Comparison of ENCODE assay signal across 14 mouse cellular contexts in the genomic region with DNA sequence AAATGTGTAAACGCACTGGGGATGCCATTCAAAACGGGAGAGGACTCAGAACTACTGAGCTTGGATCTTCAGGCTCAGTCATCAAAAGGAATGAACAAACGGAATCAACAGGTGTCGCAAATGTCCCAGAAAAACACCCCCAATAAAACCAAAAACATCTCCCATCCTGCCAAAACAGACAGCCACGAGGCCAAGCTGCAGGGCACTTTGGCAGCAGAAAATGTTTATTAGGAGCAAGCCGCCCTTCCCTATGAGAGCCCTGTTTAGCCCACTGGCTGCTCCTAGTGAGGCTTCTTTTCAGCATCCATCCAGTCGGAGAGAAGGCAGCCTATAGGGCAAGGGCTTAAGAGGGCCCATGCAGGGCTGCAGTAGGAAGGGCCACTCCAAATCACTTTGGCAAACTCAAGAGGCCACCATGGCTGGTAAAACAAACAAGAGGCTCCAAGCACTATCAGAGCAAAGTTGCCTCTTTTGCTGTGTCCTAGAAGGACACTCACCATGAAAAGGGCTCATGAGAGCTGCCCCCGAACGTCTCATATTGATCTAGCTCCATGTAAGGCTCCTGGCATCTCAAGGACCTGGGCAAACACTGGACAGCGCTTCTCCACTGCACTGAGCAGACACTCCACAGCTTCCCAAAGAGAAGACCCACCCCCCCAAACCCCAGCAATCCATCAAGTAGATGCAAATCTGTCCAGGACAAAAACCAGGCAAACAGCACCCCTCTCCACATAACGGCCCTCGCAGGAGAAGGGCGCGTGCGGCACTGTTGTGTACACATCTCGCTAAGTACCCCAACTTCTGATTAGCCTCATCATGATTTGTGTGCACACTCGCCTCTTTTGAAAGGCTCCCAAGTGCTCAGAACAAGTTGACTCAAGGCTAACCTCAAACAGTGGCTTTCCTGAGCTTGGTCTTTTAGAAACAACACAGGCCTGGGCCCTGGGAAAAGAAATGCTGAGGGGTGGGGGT.
DNase-seq lines count a peak whose midpoint lies in the region; ATAC-seq lines count a peak whose summit lies in the region.
"Had no signal": no experiment of that assay in that cellular context is flagged by ENCODE, and none has a peak within 500 bp of the region (broad histone marks: within the 10 kb centered on the region; RNA-seq: fewer than 3 reads in every experiment).

No protein-coding gene starts in this region.

- H3K36me3 ChIP-seq in hindbrain, embryonic 10.5 days, result no peaks in the 10 kb centered on the region
- no peaks in the 10 kb centered on the region for H3K36me3 ChIP-seq in hindbrain, embryonic 11.5 days (ENCODE audit: control insufficient read depth, insufficient read depth, low read length)
- no peaks in the 10 kb centered on the region for H3K36me3 ChIP-seq in forebrain, embryonic 13.5 days (ENCODE audit: poor library complexity, severe bottlenecking)
- no peaks in the 10 kb centered on the region for H3K36me3 ChIP-seq in midbrain, embryonic 13.5 days
- H3K36me3 ChIP-seq: stomach, embryonic 15.5 days had no signal

- no peak overlapping the region for H3K9ac ChIP-seq in hindbrain, embryonic 11.5 days (ENCODE audit: low read depth, low read length)
- no peak overlapping the region for H3K9ac ChIP-seq in forebrain, embryonic 13.5 days
- H3K9ac ChIP-seq in midbrain, embryonic 13.5 days (replicated peaks), result no peak overlapping the region
- H3K9ac ChIP-seq: limb, embryonic 13.5 days; stomach, embryonic 15.5 days had no signal

- WGBS in hindbrain, embryonic 10.5 days, result 45% methylated on average over 17 of the region's 17 CpGs
- 43% methylated on average over 17 of the region's 17 CpGs for WGBS in hindbrain, embryonic 11.5 days
- whole genome bisulfite sequencing in forebrain, embryonic 13.5 days, result 18% methylated on average over 17 of the region's 17 CpGs
- WGBS in midbrain, embryonic 13.5 days, result 35% methylated on average over 17 of the region's 17 CpGs

- ATAC-seq in hindbrain, embryonic 11.5 days (ENCODE audit: low FRiP score), result no peak
- no peak for ATAC-seq in forebrain, embryonic 13.5 days
- no peak for ATAC-seq in midbrain, embryonic 13.5 days
- ATAC-seq: Patski had no signal

- H3K9me3 ChIP-seq in hindbrain, embryonic 10.5 days, result no peaks in the 10 kb centered on the region
- H3K9me3 ChIP-seq in hindbrain, embryonic 11.5 days (ENCODE audit: control insufficient read depth, low read length), result no peaks in the 10 kb centered on the region
- H3K9me3 ChIP-seq in forebrain, embryonic 13.5 days (replicated peaks), result no peaks in the 10 kb centered on the region
- no peaks in the 10 kb centered on the region for H3K9me3 ChIP-seq in midbrain, embryonic 13.5 days
- H3K9me3 ChIP-seq: limb, embryonic 13.5 days; stomach, embryonic 15.5 days had no signal

- H3K27ac ChIP-seq in hindbrain, embryonic 10.5 days, result peak overlapping the region; percentile 86
- no peak overlapping the region for H3K27ac ChIP-seq in hindbrain, embryonic 11.5 days (ENCODE audit: low read depth, low read length)
- peak overlapping the region; percentile 78 for H3K27ac ChIP-seq in forebrain, embryonic 13.5 days
- peak overlapping the region; percentile 51; the same call in 1 of the 2 replicates for H3K27ac ChIP-seq in midbrain, embryonic 13.5 days
- H3K27ac ChIP-seq: limb, embryonic 13.5 days; stomach, embryonic 15.5 days had no signal

- H3K4me2 ChIP-seq in hindbrain, embryonic 11.5 days (replicated peaks; ENCODE audit: low read depth, low read length), result no peak overlapping the region
- peak overlapping the region; percentile 32 for H3K4me2 ChIP-seq in forebrain, embryonic 13.5 days
- H3K4me2 ChIP-seq in midbrain, embryonic 13.5 days (replicated peaks), result peak overlapping the region; percentile 37
- H3K4me2 ChIP-seq: limb, embryonic 13.5 days; stomach, embryonic 15.5 days had no signal

- peaks cover 89% of the 10 kb centered on the region for H3K4me1 ChIP-seq in hindbrain, embryonic 10.5 days (replicated peaks)
- H3K4me1 ChIP-seq in hindbrain, embryonic 11.5 days (replicated peaks; ENCODE audit: control insufficient read depth, insufficient read depth, low read length), result peaks cover 20% of the 10 kb centered on the region
- peaks cover 89% of the 10 kb centered on the region for H3K4me1 ChIP-seq in forebrain, embryonic 13.5 days
- peaks cover 75% of the 10 kb centered on the region for H3K4me1 ChIP-seq in midbrain, embryonic 13.5 days (replicated peaks)

- H3K27me3 ChIP-seq in hindbrain, embryonic 10.5 days (ENCODE audit: insufficient read depth, poor library complexity, severe bottlenecking), result peaks cover 37% of the 10 kb centered on the region
- 0 out of 2 replicates have a peak, but pooled peaks cover 3% of the 10 kb centered on the region for H3K27me3 ChIP-seq in hindbrain, embryonic 11.5 days (ENCODE audit: control insufficient read depth, insufficient read depth, low read length)
- H3K27me3 ChIP-seq in forebrain, embryonic 13.5 days, result peaks cover 8% of the 10 kb centered on the region; the same call in 1 of the 2 replicates
- peaks cover 11% of the 10 kb centered on the region for H3K27me3 ChIP-seq in midbrain, embryonic 13.5 days
- H3K27me3 ChIP-seq: limb, embryonic 13.5 days; Patski; stomach, embryonic 15.5 days had no signal

- no peak overlapping the region for H3K4me3 ChIP-seq in hindbrain, embryonic 10.5 days
- H3K4me3 ChIP-seq in hindbrain, embryonic 11.5 days (ENCODE audit: low read depth, low read length), result no peak overlapping the region
- no peak overlapping the region for H3K4me3 ChIP-seq in forebrain, embryonic 13.5 days
- H3K4me3 ChIP-seq in midbrain, embryonic 13.5 days (replicated peaks), result no peak overlapping the region
- H3K4me3 ChIP-seq: erythroblast, embryonic 14.5 days; limb, embryonic 13.5 days; stomach, embryonic 15.5 days had no signal

- DNase-seq in hindbrain, embryonic 10.5 days (ENCODE audit: low spot score), result no peak
- DNase-seq in hindbrain, embryonic 11.5 days (ENCODE audit: low spot score), result no peak
- DNase-seq in lung, adult 18-20 months, result peak; percentile 71 to 78
- no peak for DNase-seq in layer of hippocampus, postnatal 14 days (ENCODE audit: low spot score in 2 of 2)
- no peak for DNase-seq in cerebellum, postnatal 4 days (ENCODE audit: low spot score in 2 of 2)
- DNase-seq in adrenal gland, postnatal 14 days, result no peak
- DNase-seq: gastrocnemius, postnatal 36 days; kidney, postnatal 4 days had no signal

Comparison
In these comparisons a context has a peak if more than half of its experiments do, and no peak if none do; other contexts are left out.
1. DNase-seq: peak in lung, adult 18-20 months (2 of 2); none in hindbrain, embryonic 10.5 days (single experiment), hindbrain, embryonic 11.5 days (single experiment), layer of hippocampus, postnatal 14 days (0 of 2), cerebellum, postnatal 4 days (0 of 2) and adrenal gland, postnatal 14 days (single experiment).